Mouse (Mus musculus) liver, embryonic 18 days (tissue): Measurements from ENCODE around the gene Abcb7. TPM values are rescaled to one million over a fixed set of nuclear protein-coding genes. Genes with fewer than 3 reads are reported as not detected.

Experiments
- polyA plus RNA-seq: library from polyadenylated mRNA; depleted of rRNA; stranded (reverse); fragments of >200 nt; gene quantifications from 2 replicates; pipeline ENCODE4 v1.2.3, GENCODE M21; 2012; rRNA removed

Abcb7 gene
- polyA plus RNA-seq = 4.9 and 5.1 TPM in 2 replicates

DNA sequence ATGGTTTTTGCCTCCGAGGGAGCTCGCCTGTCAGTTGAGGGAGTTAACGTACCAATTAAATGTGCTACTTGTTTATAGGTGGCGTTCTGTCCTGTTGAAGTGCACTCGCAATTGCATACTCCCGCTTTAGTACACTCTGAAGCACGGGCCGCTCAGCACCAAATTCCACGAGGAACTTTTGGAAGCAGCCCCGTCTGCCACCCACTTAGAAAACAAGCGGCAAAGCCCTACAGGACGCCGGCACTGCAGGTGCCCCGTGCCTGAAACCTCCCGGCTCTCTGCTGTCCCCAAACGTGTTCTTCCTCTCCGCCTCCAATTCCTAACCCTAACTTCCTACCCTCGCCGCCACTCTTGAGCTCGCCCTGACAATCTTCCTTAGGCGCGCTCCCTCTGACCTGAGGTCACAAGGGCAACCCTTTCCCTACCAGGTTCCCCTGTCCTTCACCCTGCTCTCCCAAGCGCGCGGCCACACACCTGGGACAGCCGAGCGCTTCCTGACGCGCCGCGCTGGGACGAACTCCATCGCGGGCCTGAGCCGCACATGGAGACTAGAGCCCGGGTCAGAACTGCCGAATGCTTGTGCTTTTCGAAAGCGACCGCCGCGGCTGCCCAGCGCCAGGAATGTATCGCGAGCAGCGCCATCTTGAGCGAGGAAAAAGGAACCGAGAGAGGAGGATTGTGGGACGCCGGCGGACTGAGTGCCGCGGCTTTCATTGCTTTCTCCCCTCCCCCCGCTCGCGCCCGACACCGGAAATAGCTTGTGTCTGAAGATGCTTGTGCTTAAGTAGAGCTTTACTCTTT is at the start of gene Abcb7:
Gene Abcb7, minus strand, starts transcription at position 674 of the 801 bp plus-strand sequence.

Other genes with a start within 250 kb of the Abcb7 start
- gene Nexmif, start 212.7 kb downstream of the Abcb7 start, polyA plus RNA-seq = 0.01 and 0.02 TPM in 2 replicates
- gene Uprt, start 69.0 kb upstream of the Abcb7 start, polyA plus RNA-seq = 0.56 and 0.61 TPM in 2 replicates